Mouse (Mus musculus): ENCODE results near the gene Crlf1. TPM values are rescaled to one million over a fixed set of nuclear protein-coding genes. Genes with fewer than 3 reads are reported as not detected.

Gene Crlf1
- polyA plus RNA-seq, 1 experiment from 2014 or later: 2.4 TPM

DNA sequence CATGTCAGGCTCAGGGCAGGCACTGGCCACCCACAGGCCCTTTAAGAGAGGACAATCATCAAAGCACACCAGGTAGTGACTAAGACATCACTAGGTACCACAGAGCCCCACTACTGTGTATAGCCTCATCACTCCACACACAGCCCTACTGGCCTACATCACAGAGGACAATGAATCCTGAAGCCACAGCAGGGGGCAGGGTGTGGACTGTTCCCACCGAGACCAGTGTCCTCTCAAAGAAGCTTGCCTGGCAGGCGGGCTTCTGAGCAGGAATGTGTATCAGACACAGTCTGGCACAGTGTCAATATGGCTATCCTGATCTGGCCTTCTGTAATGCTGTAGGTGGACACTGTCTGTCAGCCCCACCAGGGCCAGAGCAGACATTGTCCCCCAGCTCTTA, 23.0 kb upstream of the Crlf1 start:
- Histone ChIP-seq H3K27me3 (replicated peaks) (no peaks in the 10 kb centered on the region), H3K4me1 (peaks cover 8% of the 10 kb centered on the region; the same call in 1 of the 2 replicates), H3K36me3 (replicated peaks) (no peaks in the 10 kb centered on the region), H3K9me3 (no peaks in the 10 kb centered on the region), H3K9ac (no peak overlapping the region), H3K4me3 (no peak overlapping the region), H3K27ac (no peak overlapping the region), H3K4me2 (no peak overlapping the region)
- WGBS: 61% methylated on average over 2 of the region's 2 CpGs
- ATAC-seq (replicated peaks): no peak

GRCm38 (mm10) chr8:70471856-70472255, 21.1 kb upstream of the Crlf1 start:
- H3K9me3 ChIP-seq: no peaks in the 10 kb centered on the region
- no peak overlapping the region for H3K4me2 ChIP-seq
- no peaks in the 10 kb centered on the region for H3K27me3 ChIP-seq (replicated peaks)
- H3K27ac ChIP-seq: no peak overlapping the region
- H3K4me1 ChIP-seq: peaks cover 23% of the 10 kb centered on the region
- WGBS: 97% methylated on average over 7 of the region's 7 CpGs
- no peak overlapping the region for H3K4me3 ChIP-seq
- H3K9ac ChIP-seq: no peak overlapping the region
- no peaks in the 10 kb centered on the region for H3K36me3 ChIP-seq (replicated peaks)
- no peak for ATAC-seq (replicated peaks)

- Histone ChIP-seq H3K27ac (peak within 1 kb of the TSS; percentile 69), H3K4me3 (peak within 1 kb of the TSS; percentile 79), H3K4me2 (peak within 1 kb of the TSS; percentile 81), H3K9me3 (no peaks in the 10 kb centered on the region), H3K9ac (peak within 1 kb of the TSS; percentile 88), H3K4me1 (peaks cover 26% of the 10 kb centered on the region), H3K27me3 (replicated peaks) (peaks cover 16% of the 10 kb centered on the region), H3K36me3 (replicated peaks) (no peaks in the 10 kb centered on the region)
- peak; percentile 90 for ATAC-seq (replicated peaks)
- under 1% methylated on average over 53 of the region's 53 CpGs for WGBS
Observed at GRCm38 (mm10) chr8:70476333-70477268, 16.4 kb upstream of the Crlf1 start, which contains the start of gene Klhl26. TSS of gene Klhl26 (minus strand) at chr8:70476968.

- no peaks in the 10 kb centered on the region for H3K36me3 ChIP-seq (replicated peaks)
- H3K9me3 ChIP-seq: no peaks in the 10 kb centered on the region
- peaks cover 19% of the 10 kb centered on the region for H3K27me3 ChIP-seq (replicated peaks)
- peak overlapping the region; percentile 81 for H3K4me2 ChIP-seq
- H3K9ac ChIP-seq: peak overlapping the region; percentile 88
- no peak overlapping the region for H3K27ac ChIP-seq
- peak; percentile 35 for ATAC-seq (replicated peaks)
- peaks cover 26% of the 10 kb centered on the region for H3K4me1 ChIP-seq
- H3K4me3 ChIP-seq: peak overlapping the region; percentile 79
- WGBS: 3% methylated on average over 21 of the region's 21 CpGs
Observed at GRCm38 (mm10) chr8:70477269-70477982, 15.5 kb upstream of the Crlf1 start.

GRCm38 (mm10) chr8:70481908-70482307, 11.1 kb upstream of the Crlf1 start:
- H3K9me3 ChIP-seq: no peaks in the 10 kb centered on the region
- H3K4me1 ChIP-seq: peaks cover 19% of the 10 kb centered on the region
- 80% methylated on average over 3 of the region's 3 CpGs for WGBS
- H3K4me3 ChIP-seq: no peak overlapping the region
- peaks cover 49% of the 10 kb centered on the region for H3K27me3 ChIP-seq (replicated peaks)
- H3K9ac ChIP-seq: no peak overlapping the region
- no peak for ATAC-seq (replicated peaks)
- 0 out of 2 replicates have a peak, but pooled peaks cover 4% of the 10 kb centered on the region for H3K36me3 ChIP-seq (replicated peaks)
- H3K27ac ChIP-seq: no peak overlapping the region
- no peak overlapping the region for H3K4me2 ChIP-seq

- H3K27me3 ChIP-seq (replicated peaks): peaks cover 51% of the 10 kb centered on the region
- peaks cover 14% of the 10 kb centered on the region for H3K4me1 ChIP-seq
- 66% methylated on average over 2 of the region's 2 CpGs for WGBS
- ATAC-seq (replicated peaks): no peak
- H3K9ac ChIP-seq: no peak overlapping the region
- H3K9me3 ChIP-seq: no peaks in the 10 kb centered on the region
- no peak overlapping the region for H3K4me3 ChIP-seq
- 0 out of 2 replicates have a peak, but pooled peaks cover 4% of the 10 kb centered on the region for H3K36me3 ChIP-seq (replicated peaks)
- no peak overlapping the region for H3K27ac ChIP-seq
- H3K4me2 ChIP-seq: no peak overlapping the region
Observed at GRCm38 (mm10) chr8:70482943-70483342, 10.0 kb upstream of the Crlf1 start.

DNA sequence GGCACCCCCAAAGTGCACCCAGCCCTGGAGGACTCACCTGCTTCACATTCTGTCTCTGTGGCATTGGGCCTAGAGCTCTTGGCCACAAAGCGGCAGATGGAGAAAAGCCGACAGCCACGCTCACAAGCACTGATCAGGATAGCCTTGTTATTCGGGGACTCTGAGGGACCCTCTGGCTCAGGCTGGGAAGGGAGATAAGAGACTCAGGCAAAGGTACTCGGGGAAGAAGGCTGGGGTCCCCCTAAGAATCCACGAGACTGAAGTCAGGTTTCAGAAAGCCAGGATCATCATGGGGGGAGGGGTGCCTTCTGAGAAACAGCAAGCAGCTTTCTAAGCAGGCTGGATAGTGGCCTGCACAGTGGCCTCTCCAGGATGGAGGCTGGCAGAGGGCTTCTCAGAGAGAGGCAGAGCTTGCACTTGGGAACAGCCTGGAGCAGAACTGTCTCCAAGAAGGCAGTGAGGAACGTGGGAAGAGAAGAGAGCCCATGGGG, 6.7 kb upstream of the Crlf1 start:
- peaks cover 70% of the 10 kb centered on the region for H3K27me3 ChIP-seq (replicated peaks)
- H3K4me3 ChIP-seq: peak overlapping the region; percentile 77
- no peaks in the 10 kb centered on the region for H3K9me3 ChIP-seq
- 48% methylated on average over 7 of the region's 7 CpGs for WGBS
- no peak for ATAC-seq (replicated peaks)
- no peak overlapping the region for H3K27ac ChIP-seq
- H3K36me3 ChIP-seq (replicated peaks): 0 out of 2 replicates have a peak, but pooled peaks cover 4% of the 10 kb centered on the region
- peak overlapping the region; percentile 84 for H3K4me2 ChIP-seq
- peaks cover 41% of the 10 kb centered on the region for H3K4me1 ChIP-seq
- H3K9ac ChIP-seq: peak overlapping the region; percentile 95; the same call in 1 of the 2 replicates

- Histone ChIP-seq H3K4me1 (peaks cover 42% of the 10 kb centered on the region), H3K27me3 (replicated peaks) (peaks cover 77% of the 10 kb centered on the region), H3K4me2 (peak within 1 kb of the TSS; percentile 84), H3K9me3 (no peaks in the 10 kb centered on the region), H3K9ac (peak within 1 kb of the TSS; percentile 95), H3K27ac (peak within 1 kb of the TSS; percentile 58; the same call in 1 of the 2 replicates), H3K4me3 (peak within 1 kb of the TSS; percentile 77), H3K36me3 (replicated peaks) (0 out of 2 replicates have a peak, but pooled peaks cover 4% of the 10 kb centered on the region)
- peak; percentile 83 for ATAC-seq (replicated peaks)
- WGBS: 5% methylated on average over 33 of the region's 33 CpGs
Observed at GRCm38 (mm10) chr8:70486941-70487520, 5.9 kb upstream of the Crlf1 start, which contains the start of gene Tmem59l. TSS of gene Tmem59l (minus strand) at chr8:70487358.

DNA sequence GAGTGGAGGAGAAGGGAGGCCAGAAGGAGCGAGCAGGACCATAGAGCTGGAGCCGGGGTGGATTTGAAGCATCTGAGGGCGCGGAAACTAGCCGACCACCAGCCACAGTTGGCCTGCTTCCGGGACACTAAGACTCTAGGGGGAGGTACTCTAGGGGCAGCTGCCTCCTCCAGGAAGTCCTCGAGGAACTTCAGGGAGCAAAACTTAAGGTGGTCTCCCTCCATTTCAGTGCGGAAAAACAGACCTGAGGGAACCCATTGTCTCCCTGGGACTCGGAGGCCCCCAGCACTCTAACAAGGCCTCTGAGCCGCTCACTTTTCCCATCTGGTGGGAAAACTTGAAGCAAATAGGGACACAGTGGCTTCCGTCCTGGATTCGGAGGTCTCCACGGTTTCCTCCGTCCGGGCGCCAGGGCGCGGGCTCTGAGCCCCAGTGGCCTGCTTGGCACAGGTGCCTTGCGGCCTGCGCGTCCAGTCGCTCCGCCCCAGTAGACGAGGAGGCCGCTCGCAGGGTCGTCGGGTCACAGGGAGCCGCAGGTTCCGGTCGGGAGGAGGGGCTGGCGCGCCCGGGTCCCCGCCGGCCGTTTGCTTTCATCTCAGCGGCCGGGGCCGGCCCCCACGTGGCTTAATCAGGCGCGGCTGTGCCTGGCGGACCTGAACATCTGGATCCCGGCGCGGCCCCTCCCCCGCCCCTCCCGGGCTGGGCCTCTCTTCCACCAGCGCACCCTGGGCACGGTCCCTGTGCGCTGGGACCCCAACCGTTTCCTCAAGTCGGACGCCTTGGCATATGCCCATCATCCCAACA, 4.8 kb upstream of the Crlf1 start:
- 0 out of 2 replicates have a peak, but pooled peaks cover 4% of the 10 kb centered on the region for H3K36me3 ChIP-seq (replicated peaks)
- 3% methylated on average over 53 of the region's 55 CpGs for whole genome bisulfite sequencing
- peaks cover 53% of the 10 kb centered on the region for H3K4me1 ChIP-seq
- H3K9ac ChIP-seq: peak overlapping the region; percentile 3; the same call in 1 of the 2 replicates
- H3K27me3 ChIP-seq (replicated peaks): peaks cover 86% of the 10 kb centered on the region
- H3K4me2 ChIP-seq: peak overlapping the region; percentile 84
- no peak; the same call in 1 of the 2 replicates for ATAC-seq (replicated peaks)
- H3K4me3 ChIP-seq: peak overlapping the region; percentile 27
- H3K27ac ChIP-seq: no peak overlapping the region
- no peaks in the 10 kb centered on the region for H3K9me3 ChIP-seq

DNA sequence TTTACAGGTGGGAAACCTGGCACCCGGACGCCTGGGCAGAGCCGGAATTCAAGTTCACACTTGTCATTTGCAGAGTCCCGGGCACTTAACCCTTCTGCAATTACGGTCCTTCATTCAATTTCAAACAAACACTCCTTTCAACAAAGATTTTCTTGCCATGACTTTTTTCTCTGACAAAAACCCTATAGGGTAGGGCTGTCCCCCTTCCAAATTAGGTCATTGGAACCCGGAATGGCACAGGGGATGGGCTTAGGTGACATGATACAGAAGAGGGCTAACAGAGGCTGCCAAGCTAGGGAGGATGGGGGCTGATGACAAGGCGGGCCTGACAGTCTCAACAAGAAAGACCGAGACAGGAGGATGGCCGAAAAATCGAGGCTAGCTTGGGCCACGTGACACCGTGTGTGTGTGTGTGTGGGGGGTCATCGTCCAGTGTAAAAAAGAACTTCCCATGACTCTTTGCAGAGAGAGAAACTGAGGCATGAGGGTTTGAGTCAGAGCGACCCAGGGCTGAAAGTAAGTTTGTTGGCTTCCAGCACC, 4.0 kb upstream of the Crlf1 start:
- 3% methylated on average over 14 of the region's 14 CpGs for WGBS
- Histone ChIP-seq H3K9ac (no peak overlapping the region), H3K4me3 (peak overlapping the region; percentile 27), H3K36me3 (replicated peaks) (0 out of 2 replicates have a peak, but pooled peaks cover under 1% of the 10 kb centered on the region), H3K9me3 (no peaks in the 10 kb centered on the region), H3K4me1 (peaks cover 61% of the 10 kb centered on the region), H3K27me3 (replicated peaks) (peaks cover 91% of the 10 kb centered on the region), H3K27ac (no peak overlapping the region), H3K4me2 (peak overlapping the region; percentile 84)
- ATAC-seq (replicated peaks): no peak

DNA sequence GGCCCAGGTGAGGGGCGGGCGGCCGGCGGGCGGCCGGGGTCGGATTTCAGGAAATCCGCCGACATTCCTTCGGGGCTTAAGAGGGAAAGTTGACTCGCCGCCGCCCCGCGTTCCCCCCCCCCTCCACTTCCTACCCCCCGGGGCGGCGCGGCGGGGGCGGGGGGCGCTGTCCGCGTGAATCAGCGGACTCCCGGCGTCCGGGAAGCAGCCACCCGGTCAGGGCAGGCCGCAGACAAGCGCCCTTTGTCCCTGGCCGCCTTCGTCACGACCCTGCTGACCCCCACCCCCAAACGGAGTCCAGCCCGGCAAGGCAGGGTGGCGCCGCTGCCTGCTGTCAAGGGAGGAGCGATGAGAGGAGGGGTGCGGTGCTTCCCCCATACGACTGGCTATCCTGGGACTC, 3.4 kb upstream of the Crlf1 start:
- H3K4me2 ChIP-seq: peak overlapping the region; percentile 36
- under 1% methylated on average over 39 of the region's 41 CpGs for WGBS
- H3K9ac ChIP-seq: no peak overlapping the region

More for the DNA sequence above, 3.4 kb upstream of the Crlf1 start:
- Histone ChIP-seq H3K4me3 (peak overlapping the region; percentile 4; the same call in 1 of the 2 replicates), H3K27ac (no peak overlapping the region), H3K4me1 (peaks cover 67% of the 10 kb centered on the region), H3K36me3 (replicated peaks) (no peaks in the 10 kb centered on the region), H3K27me3 (replicated peaks) (peaks cover 91% of the 10 kb centered on the region), H3K9me3 (no peaks in the 10 kb centered on the region)
- no peak for ATAC-seq (replicated peaks)
